Mouse (Mus musculus) frontal cortex, postnatal 36 days (tissue): Measurements from ENCODE around the gene Pxdc1.

Experiments used
- DNase-seq, 2 experiments: peaks; one replicate each; pipeline ENCODE4 v3.0.0; 2022; ENCODE audit warnings: low spot score in 2 of 2

Gene Pxdc1

DNA sequence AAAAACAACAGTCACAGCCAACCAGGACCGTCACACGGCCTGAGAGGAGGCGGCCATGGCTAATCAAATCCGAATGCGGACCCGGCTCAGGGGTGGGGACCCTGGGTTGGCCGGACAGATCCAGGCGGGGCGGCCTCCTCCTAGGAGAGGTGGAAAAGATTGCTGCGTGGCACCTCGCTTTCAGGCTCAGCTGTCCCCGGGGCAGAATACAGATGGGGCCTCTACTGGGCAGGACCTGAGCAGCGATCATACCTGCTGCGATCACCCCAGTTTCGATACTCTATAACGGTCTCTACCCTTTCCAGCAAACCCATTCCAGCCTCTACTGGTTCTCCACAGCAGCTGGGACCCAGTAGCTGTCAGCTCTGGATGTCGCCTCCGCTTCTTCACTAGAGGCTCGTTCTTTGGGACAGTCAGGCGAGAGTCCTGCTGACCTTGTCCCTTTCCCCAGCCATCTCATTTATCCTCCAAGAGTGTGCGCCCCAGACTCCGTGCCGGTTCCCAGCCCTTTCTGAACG, 1.8 kb downstream of the Pxdc1 start:
- DNase-seq, result no peak

DNA sequence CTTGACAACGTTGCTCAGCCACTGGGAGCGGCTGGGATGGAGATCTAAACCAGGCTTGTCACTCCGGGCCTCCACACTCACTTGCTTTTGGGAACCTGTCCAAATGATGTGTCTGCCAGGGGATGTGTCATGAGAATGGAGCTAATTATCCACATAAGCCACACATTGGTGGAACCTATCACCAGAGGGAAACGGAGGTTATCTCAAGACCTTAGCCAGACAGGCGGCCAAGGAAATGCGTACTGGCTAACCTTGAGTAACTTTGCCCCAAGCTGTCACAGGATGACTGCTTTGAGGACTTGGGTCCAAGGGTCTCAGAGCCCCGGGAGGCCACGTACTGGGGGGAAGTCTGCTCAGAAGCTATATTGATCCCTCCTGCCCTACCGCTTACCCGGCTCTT, 2.3 kb downstream of the Pxdc1 start:
- peak in 1 of 2 experiments; percentile 23 for DNase-seq

DNA sequence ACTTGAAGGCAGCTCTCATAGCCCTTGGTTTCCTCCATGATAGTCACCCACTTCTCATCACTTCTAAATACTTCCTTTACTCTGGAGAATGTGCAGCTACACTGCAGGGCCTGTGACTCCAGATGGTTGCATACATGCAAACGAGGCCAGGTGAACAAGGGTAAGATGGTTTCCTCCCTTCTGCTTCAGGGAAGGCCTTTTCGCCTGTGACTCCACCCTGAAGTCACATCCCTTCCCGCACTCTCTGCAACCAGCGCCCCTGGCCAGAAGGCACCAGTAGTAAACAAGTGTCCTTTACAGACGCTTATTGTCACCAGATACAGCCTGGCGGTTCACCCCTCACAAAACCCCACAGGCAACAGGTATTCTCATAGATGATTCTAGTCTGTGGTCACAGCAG, 2.9 kb downstream of the Pxdc1 start:
- DNase-seq, result no peak

DNA sequence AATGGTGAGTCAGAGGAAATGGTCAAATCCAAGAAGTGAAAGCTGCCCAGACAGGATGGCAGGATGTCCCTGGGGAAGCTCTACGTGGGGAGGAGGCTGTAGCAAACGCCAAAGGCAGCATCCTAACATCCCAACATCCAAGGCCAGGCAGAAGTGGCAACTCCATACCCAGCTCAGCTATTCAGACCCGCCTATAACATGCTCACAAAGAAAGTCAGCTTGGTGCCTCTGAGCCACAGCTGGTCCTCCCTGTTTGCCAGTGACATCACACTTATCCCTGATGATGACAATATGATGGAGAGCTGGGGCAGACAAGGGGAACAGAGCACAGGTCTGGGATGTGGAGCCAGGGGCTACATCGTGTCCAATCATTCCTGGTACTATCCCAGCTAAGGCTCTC, 5.5 kb downstream of the Pxdc1 start:
- DNase-seq, result no peak

DNA sequence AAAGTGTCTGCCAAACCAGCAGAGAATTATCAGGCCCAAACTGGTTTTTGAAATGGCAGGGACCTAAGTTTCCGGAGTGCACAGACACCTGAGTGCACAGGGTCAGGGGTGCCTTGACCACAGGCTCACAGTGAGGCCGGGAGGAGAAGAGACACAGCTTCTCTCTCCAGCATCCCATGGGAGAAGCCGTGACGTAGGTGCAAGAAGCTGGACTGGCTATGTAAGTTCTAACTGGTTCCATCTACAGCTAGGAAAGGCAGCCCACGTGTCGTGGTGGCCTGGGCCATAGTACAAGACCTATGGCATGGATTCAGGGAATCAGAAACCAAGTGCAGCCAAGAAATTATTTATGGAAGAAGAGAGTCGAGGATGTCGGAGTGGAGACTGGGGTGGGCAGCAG, 6.1 kb downstream of the Pxdc1 start:
- no peak for DNase-seq

DNA sequence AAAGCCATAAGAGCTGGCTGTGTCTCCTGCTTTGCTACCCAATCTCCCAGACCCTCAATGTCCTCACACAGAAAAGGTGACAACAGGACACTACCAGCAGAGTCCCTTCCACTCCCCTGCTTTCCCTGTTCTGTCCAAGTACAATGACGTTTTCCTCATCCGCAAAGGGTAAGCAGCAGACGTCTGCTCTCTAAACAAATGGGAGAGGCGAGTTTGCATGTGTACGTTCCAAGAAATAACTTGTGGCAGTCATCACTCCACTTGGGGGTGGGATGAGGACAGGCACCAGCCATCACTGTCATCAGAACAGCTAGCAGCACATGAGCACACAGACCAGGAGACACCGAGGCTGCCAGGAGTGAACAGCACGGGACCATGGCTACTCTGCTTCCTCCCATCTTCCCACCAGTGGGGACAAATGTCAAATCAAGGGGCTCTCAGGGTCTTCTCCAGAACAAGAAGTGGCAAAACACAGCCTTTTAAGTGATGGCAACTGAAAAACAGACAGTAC, 7.0 kb downstream of the Pxdc1 start:
- DNase-seq, result no peak

DNA sequence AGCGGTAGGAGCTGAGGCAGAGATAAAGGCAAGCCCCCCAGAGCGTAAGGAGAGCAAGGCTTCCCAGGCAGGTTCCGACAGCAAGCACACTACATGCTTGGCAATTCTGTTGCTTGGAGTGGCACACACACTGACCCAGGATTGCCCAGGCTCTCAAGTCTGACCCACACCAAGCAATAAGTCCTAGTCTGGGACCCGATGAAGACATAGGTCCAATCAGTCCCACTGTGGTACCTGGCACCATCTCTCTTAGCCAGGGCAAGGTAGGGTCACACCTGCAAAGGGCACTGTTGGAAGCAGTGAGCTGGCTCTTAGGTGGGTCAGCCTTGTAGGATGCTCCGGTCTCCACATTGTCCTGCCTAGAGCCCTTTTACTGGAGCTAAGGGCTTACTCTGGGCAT, 7.8 kb downstream of the Pxdc1 start:
- DNase-seq, result no peak

DNA sequence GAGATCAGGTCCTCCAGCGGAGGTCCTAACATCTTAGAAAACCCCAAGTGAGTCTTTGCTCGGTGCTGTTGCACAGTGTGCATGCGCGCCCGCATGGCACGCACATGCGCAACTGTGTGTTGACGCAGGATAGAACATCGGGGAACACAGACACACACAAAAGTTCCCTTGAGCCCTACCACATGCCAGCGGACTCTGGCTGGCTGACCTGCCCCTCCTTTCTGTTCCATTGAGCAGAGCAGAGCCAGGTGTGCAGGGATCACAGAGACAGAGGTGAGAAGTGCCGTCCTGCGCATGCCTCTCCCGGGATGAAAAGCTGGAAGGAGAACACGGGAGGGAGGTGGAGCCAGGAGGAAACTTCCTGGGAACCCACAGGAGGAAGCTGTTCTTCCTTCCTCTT, 8.9 kb downstream of the Pxdc1 start:
- no peak for DNase-seq

DNA sequence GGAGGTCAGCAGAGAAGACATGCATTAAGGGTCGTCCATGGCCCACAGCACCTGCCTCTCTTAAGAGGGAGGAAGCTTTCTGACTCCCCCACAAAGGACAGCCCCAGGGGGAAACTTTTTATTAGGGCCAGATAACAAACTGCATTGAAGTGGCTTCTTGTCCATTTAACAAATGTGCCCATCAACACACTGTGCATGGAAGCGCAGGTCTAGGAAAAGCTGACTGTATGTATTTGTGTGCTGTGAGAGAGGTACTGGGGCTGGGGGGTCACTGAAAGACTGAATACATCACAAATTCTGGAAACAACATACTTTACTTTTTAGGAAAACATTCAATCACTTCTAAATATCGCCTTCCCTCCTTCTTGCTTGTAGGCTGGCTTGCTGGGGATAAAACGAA, 9.4 kb downstream of the Pxdc1 start:
- DNase-seq, result no peak

DNA sequence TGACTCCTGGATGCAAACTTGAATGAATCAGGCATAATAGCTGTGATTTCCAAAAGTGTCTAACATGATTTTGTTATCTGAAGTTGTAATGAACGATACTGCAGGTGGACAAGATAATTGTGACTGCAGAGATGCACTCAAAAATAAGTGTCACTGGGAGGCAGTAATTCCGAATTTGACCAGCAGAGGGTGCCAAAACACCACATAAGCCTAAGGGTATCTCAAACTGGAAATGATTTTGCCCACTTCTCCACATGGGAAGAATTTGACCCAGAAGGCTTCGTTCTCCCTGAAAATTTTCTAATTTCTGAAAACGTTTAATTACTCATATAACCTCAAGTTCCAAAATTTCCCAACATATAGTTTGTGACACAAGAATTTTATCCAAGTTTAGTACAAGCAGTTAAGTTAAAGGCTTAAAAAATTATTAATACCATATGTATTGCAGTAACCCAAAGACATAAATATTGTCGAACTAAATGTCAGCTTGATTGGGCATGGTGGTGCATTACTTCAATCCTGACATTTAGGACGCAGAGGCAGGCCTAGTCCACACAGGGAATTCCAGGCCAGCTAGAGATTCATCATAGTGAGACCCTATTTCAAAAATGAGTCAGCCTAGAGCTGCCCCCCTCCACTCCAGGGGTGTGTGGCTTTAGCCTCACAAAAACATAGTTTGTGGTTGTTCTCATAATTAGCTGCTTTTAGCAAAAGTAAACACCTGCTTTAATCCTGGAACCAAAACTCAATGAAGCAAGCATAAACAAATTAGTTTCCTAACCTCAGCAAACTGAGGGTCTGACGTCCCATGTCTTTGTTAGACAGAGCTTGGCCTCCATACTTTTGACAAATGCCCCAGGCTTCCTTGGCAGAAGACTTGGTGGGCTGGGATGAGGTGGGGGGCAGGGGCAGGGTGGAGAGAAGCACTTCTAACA, 10.1 kb downstream of the Pxdc1 start:
- DNase-seq, result peak; percentile 70 to 74

DNA sequence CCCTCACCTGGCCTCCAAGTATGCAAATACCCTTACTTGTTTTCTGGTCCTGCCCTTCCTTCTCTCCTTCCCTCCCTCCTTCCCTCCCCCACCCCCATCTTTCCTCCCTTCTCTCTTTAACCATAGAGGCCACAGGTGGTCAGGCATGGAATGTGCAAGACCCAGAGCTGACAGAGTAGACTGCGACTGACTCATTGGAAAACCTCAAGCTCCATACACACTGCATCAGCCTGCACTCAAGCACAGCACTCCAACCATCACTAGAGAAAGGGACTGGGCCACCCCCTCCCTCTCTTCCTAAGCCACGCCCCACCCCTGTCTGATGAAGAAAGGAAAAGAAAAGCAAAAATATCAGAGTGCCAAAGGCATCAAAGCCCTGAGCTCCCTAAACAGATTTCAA, 12.2 kb downstream of the Pxdc1 start:
- DNase-seq, result no peak

DNA sequence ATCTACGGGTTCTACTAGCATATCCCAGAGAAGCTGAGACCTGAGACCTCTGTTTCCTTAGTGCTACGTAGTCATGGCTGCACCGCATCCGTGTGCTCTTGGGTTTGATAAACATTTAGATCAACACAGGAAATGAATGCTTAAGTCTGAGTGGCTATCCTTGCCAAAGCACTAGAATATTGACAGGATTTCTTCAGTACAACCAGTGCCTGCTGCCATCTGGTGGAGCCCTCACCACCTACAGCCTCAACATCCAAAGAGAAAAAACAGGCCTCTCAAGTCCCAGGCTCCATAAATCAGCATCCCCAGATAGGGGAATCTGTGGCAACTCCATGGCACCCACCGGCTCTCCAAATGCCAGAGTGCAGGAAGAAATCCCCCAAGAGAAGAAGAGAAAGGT, 17.3 kb downstream of the Pxdc1 start:
- DNase-seq, result peak; percentile 69 to 88

DNA sequence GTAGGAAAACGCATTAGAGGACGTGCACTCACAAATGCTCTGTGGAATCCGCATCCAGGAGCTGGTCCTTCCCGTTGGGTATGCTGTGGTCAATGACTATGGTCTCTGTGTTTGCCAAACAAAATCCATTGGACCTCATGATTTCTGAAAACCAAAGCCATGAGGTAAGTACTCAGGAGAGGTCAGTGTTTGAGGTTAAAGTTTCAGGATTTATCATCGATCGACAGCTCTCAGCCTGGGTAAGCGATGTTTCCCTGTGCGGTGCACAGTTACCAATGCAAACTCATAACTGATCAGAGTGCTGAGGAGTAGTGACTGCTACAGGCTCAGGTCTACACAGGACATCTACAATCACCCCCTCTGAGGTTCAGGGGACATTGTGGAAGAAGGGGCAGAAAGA, 23.0 kb downstream of the Pxdc1 start:
- no peak for DNase-seq

DNA sequence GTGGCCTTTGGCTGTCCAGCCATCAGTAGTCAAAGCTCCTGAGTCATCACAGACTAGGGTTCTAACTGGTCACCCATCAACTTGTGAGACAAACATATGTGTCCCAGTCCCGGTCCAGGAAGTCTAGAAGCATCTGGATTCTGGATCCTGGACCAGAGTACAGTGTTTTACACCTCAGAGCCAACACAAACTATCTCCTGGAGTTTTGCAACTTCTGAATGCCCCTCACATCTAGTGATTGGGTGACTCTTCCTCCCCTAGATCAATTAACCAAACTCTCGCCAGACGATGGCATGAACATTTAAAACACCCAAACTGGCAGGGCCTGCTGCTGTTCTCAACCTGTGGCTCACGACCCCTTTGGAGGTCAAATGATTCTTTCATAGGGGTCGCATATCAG, 23.5 kb downstream of the Pxdc1 start:
- DNase-seq, result no peak

DNA sequence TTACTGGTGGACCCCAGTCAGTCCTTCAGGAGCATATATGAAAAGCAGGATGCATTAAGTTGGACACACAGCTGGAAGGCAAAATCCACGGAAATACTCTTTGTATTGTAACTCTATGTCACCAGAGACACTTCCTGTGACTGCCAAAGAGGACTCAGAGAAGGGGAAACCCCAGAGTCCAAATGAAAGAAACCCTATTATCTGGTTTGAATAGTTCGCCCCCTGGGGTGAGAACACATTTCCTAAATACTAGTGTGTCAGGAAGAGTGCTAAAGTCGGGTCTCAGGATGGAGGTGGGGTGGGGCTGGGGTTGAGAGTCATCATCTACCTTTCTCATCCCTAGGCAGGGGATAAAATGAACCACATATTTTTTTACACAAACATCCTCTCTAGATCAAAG, 25.8 kb downstream of the Pxdc1 start:
- no peak for DNase-seq

DNA sequence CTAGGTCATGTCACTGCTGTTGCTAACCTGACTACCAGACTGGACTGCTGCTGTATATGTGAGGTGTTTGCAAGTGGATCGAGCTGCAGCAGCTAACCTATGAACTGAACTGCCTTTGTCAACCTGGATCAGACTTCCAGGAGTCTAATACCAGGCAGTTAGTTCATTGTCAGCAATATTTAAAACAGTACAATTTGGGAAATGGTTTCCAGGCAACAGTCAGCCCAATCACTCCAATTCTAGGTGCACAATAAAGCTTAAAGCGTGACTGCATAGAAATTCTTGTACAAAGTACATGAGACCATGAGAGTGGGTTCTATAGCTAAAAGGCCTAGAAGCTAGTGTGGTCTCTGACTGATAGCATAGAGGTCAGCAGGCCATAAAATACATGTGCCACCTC, 28.9 kb downstream of the Pxdc1 start:
- no peak for DNase-seq

DNA sequence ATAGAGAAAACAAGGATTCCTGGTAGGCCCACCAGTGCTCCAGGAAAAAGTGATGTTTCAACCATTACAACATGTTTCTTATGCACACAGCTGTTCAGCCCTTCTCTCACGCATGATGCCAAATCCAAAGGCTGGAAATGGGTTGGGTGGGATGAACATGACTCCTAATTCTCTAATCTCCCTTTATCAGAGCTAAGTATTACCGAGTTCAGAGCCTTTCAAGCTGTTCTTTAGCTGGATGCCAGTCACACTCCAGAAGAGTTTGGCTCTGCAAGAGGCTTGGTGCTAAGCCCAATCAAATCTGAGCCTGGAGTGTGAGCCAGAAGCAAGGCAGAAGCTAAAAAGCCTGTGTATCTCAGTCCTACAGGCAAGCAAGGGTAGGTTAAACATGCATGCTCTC, 40.9 kb downstream of the Pxdc1 start:
- peak in 1 of 2 experiments; percentile 20 for DNase-seq

DNA sequence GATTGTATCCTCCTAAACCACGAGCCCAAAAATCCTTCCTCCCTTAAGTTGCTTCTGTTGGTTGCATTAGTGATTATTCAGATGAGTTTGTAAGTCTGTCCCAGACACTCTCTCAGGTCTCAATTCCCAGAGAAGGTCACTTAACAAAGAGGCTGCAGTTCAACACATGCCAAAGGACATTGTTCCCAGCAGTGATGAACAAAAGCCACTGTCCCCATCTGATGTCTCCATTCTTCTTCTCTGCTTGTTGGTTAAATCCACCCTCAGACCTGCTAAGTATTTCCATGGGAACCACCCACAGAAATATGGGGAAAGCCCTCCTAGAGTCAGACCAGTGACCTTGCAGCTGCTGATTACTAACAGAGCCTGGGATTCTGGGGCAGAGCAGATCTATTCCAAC, 43.6 kb downstream of the Pxdc1 start:
- peak in 1 of 2 experiments; percentile 13 for DNase-seq

DNA sequence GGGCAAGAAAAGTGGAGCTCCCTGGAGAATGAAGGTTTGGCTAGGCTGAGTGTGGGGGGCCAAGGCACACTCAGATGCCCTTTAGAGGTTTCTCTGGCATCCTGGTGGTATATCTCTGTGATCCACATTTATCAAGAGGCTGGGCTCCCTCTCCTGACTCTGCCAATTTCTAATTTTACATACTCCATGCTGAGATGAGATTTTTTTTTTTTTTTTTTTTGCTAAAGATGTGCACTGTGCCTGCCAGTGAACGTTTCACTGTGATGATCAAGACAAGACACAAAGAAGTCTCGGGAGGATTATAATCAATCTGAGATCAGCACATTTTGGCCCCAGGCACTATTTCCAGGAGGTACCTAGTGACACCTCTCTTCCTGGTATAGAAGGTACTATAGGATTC, 46.2 kb downstream of the Pxdc1 start:
- DNase-seq, result peak in 1 of 2 experiments; percentile 31

DNA sequence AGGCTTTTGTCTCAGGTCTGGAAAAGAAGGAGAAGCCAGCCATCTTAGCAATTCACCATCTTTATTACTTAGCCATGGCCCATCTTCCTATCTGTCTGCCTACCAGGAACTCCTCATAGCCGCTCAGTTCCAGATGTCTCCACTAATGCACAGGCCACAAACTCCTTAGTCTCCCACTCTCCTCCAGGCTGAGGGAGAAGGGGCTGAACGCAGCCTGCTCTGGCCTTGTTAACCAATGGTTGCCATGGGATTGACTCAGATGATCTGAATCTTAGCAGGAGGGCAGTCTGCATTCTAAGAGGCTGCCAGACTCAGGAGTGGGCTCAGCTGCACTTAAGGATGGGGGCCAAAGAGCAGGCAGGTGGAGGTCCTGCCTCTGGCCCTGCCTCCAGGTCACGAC, 47.4 kb downstream of the Pxdc1 start:
- DNase-seq, result no peak

DNA sequence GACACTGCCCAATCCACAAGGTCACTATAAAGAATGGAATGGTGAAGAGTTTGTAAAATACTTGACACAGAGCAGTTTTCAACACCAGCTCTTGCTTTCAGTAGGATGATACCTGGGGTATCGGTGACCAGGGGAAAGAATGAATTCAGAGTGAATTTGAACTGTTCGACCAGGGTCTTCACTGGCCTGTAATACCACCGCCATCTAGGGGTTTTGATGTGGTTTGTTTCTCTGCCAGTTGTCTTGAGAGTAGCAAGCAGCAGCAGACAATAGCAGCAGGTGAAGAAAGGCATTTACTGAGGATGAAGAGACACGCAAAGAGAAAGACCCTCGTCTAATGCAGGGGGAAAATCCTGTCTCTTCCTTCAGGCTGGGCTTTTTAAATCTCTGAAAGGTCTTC, 48.1 kb downstream of the Pxdc1 start:
- no peak for DNase-seq

DNA sequence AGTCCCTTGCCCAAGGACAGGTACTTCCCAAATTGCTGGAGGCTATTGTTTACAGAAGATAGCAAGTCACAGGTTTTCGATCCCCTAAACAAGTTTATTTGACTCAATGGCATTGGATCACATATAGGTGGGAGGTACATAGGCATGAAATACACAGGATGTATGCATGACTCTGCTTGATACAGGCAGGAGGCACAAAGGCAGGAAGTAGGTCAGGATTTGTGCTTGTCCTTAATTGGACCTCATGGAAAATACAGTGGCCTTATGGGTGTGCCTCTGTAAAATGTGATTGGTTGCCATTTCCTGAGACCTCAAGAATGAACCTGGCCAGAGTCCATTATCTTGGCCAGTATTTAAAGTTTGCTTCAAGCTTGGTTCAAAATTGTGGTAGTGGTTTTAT, 48.9 kb downstream of the Pxdc1 start:
- no peak for DNase-seq

DNA sequence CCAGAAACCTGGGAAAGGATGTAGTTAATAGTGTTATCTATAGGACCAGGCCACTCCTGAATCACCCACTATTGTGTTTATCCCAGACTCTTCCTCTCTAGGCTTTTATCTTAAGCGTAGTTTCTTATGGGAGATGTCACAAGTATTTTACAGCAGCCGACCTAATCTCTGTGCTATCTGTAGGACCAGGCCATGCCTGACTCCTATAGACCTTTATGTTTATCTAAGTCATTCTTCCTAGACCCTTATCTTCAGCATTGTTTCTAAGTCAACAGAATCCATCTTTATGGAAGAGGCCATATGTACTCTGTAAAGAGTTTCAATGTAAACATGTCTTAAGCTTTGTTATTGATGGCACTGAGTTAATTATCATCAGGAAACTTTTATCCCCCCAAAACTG, 50.5 kb downstream of the Pxdc1 start:
- DNase-seq, result no peak
